Mouse (Mus musculus): ENCODE results near the gene Tgtp2.
A peak's percentile ranks its signal among the peaks of the same experiment; 100 is the strongest.
"Not testable (repeated sequence)": the region's sequence is repeated elsewhere in the genome, so short reads cannot be mapped to it uniquely, and the experiment has no call there.

Gene Tgtp2

DNA sequence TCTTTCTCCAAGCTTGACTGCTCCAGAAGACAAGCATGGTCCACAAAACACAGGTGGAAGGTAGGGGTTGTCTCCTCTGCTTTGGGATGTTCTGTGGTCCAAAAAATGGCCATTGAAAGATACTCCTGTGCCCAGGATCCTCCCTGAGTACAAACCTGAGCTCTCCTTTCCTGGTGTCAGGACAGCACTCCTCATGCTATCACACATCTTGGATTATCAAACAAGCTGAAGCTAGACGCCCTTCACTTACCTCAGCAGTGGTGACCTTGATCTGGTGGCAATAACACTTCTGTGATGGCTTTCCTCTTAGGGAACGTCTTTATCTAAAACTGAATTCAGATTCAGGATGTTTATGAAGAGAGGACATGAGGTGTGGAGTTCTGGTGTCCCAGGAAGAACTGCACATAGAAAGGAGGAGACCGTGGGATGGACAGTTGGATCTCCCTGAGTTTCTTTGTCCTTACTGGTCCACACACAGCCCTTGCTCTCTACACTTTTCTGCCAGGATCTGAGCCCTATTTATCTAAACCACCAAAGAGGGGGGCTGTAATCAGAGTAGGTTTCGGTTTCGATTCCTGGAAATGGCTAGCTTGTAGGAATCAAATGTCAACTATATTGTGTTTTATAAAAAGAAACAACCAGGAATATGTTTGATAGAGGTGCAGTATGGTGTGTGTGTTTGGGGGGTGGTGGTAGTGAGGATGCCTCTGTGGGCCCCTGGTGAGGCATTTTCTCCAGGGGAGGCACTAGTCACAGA lies at the start of gene Tgtp2:
Tgtp2 (minus strand) TSS at position 494 of the 757 bp plus-strand sequence.
- not testable (repeated sequence) for DNase-seq (ENCODE audit: low spot score in 2 of 2)

DNA sequence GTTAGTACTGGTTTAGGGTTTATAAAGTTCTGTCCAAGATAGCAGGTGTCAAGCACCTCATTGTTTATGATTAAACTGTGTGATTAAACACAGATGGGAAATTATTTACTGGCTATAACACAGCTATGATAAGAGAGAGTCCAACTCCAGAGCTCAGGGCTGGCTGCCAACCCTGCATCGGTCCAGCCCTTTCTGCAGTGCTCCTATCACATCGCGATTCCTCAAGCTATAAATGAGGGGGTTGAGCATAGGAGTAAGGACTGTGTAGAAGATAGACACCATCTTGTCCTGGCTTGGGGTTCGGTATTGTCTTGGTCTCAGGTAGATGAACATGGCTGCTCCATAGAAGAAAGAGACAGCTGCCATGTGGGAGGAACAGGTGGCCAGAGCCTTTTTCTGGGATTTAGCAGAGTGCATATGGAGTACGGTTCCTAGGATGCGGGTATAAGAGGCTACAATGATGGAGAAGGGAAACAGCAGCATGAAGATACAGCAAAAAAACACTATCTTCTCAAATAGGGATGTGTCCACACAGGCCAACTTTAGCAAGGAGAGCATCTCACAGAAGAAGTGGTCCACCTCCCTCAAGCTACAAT lies 48.7 kb upstream of the Tgtp2 start:
- DNase-seq (ENCODE audit: low spot score in 2 of 2) = peak in 1 of 2 experiments; percentile 59

DNA sequence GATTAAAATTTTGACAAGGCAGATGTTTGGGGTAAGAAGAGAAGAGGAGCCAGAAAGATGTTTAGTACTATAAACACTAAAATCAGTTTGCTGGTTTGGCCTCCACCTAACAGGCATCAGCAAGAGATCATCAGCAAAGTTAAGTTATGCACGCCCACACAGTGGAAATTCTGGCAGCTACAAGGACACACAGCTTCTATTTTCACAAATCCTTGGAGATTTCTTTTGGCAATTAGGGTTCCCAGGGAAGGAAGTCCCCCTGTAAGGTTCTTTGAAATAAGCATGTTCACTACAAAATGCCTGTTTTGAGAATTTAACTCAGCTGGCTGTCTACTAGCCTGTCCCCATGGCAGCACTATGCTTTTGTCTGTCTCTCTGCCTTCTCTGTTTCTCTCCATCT lies 47.0 kb upstream of the Tgtp2 start:
- peak in 1 of 2 experiments; percentile 13 for DNase-seq (ENCODE audit: low spot score in 2 of 2)

DNA sequence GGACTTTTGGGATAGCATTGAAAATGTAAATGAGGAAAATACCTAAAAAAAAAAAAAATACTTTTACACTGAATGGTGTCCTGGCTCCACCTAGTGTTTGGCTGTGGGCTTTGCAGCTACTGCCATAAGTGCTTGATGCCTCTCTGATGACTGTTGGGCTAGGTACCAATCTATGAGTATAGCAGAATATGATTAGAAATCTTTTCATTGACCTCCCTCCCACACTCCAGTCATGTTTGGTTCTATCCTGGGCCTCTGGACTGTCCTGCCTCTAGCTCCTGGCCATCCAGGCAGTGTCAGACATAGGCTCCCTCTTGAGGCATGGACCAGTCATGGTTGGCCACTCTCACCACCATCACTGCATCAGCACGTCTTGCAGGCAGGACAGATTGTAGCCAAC lies 44.8 kb upstream of the Tgtp2 start:
- DNase-seq (ENCODE audit: low spot score in 2 of 2) = peak in 1 of 2 experiments; percentile 29

DNA sequence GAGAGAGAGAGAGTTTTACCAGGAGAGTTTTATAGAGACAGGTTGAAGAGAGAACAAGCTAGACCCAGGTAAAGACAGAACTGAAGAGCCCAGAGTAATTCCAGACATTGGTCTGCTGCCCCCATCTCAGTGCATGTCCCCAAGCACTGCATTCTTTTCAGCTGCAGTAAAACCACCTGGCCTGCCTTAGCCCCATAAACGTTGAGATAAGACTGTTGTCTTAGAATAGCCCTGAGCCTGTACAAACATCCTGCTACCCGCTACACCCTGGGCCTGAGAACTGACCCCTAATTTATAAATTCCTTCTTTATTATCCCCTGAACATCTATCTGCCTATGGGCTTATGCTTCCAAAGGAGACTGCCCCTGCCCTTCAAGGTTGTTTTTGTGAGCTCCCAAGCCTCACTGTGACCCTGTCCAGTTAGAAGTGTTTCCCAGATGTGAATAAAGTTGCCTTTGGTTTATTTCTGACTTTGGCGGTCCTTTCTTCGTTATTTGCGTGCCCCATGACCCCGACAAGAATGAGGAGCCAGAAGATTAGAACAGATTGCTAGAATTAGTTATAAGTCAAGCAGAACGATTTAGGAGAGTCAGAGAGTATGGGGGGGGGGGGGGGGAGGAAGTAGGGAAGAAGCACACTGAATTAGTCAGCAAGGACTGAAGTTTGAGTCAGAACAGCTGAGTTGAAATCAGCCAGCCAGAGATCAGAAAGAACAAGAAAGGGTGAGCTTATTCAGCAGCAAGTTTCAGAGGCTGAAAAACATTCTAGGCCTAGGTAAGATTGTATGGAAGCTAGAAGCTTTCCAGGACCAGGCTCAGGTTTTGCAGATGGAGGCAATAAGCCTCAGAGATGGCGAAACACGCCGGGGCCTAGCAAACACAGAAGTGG lies 43.9 kb upstream of the Tgtp2 start:
- no peak for DNase-seq (ENCODE audit: low spot score in 2 of 2)

DNA sequence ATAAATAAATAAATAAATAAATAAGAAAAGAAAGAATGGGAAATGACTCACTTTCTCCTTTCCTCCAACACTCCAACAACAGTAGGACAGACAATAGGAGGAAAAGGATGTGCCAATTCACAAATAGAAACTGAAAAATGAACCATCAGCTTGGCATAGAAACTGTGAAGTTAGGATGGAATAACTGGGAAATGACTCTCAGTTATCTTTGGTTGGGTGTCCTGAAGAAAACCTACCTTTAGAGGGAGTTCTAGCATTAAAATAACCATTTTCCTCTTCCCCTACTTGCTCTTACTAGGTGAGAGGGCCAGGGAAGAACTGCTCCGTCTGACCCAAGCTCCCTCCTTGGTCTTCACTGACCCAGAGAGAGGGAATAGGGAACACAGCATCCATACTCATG lies 41.7 kb upstream of the Tgtp2 start:
- no peak for DNase-seq (ENCODE audit: low spot score in 2 of 2)

DNA sequence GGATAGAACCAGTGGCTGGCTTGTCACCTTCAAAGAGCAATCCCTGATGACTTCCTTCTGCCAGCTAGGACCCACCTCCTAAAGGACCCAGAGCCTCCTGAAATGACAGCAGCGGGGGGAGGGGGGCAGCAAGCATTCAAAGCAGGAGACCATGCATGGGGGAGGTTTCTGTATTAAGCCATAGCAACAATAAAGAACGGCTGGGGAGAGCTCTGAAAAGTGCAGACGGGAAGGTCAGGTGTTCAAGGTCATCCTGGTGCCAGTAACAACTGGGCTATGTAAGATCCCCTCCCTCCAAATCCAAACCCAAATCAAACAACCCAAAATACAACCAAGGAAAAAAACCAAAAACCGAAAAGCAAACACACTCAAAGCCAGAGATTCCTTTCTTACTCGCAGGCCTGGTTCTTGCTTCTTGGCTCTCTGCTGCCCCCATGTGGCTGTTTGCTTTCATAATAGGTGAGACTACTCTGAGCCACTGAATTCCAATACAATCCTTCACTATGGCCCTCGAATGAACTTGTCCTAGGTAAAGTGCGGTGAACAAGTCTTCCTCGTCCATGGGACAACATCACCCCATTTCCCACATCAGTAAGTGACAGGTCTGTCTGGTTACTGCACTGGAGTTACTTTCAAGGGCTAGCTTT lies 39.2 kb upstream of the Tgtp2 start:
- peak; percentile 22 to 89 for DNase-seq (ENCODE audit: low spot score in 2 of 2)

DNA sequence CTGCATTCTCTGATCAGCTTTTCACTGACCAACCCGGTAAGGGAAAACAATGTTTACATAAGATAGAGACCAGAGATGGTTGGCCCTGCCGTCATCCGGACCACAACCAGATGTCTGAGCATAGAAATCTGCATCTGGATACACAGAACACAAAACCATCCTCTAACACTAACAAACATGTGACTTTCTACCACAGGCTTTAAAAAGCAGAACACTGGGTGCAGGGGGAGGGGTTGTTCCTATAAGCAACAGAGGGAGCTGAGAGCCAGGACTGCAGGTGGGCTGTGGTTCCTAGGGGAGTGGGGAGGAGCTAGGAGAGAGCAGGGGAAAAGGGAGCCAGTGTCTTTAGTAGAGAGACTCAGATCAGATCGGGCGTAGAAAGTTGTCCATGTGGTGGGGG lies 37.5 kb upstream of the Tgtp2 start:
- no peak for DNase-seq (ENCODE audit: low spot score in 2 of 2)

DNA sequence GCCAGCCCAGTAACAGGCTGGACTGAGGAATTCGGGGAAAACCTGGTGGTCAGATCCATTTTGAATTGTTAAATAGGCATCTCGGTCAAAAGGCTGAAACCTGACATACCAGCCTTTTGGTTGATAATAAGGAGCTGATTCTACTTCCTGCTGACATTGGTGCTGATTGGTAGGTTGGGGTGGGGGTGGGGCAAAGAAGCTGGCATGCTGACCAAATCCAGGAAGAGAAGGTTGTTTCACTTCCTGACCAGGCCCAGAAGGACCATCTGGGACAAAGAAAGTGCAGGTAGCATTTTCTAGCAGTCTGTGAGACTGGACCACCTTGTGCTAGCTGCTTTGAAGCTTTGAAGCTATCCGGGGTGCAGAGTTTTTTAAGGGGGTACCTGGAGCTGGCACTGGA lies 36.4 kb upstream of the Tgtp2 start:
- DNase-seq (ENCODE audit: low spot score in 2 of 2) = no peak

DNA sequence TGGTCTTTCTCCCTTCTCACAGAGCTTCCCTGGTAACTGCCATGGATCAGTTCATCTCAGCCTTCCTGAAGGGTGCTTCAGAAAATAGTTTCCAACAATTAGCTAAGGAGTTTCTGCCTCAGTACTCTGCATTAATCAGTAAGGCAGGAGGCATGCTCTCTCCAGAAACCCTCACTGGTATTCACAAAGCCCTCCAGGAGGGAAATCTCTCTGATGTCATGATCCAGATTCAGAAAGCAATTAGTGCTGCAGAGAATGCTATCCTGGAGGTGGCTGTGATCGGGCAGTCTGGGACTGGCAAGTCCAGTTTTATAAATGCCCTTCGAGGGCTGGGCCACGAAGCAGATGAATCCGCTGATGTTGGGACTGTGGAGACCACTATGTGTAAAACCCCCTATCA lies 31.4 kb upstream of the Tgtp2 start:
- DNase-seq (ENCODE audit: low spot score in 2 of 2) = no peak

DNA sequence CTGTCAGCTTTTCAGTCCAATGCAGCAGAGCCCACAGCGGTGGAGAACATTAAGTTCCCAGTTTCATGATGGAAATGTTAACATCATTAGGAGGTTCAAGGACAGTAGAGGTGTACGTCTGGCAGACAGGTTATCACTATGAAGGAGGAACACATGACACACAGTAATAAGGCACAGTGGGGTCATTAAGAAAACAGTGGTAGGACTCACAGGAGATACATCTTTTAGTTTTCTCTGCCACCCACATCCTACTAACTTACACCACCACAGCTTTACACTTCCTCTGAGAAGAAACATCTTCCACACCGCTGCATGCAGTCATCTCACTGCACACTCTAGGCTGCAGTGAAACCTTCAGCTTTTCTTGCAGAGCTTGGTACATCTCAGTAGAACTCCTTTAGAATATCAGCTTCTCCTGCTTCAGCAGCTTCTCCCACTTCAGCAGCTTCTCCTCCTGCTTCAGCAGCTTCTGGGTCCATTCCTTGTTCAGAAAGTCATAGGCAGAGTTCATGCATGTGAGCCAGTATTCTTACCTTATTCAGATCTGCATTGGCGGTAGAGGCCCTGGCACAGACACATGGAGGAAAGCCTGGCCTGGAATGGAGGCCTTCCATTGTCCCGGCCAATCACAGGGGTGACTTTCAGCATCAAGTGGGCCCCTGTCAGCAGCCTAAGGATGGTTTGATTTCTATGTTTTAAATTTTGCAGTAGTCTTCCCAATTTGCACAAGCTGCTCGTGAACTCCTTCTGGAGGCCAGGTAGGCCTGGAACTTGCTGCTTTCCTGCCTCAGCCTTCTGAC lies 30.1 kb upstream of the Tgtp2 start:
- no peak for DNase-seq (ENCODE audit: low spot score in 2 of 2)

DNA sequence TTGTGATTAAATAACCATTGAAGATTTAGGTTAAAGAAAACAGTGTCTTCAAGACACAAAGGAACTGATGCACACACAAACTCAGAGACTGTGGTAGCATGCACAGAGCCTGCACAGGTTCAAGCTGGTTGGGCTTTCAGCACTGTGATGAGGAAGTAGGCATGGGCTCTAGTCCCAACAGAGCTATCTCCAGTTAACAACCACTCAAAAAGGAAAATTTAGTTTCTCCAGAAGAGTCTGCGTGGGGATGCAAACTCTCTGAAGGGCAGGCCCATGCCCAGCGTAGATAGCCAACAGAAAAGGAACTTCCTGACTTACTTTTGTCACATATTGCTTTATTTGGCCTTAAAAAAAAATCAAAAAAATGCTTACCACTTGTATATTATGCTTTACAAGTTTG lies 28.8 kb upstream of the Tgtp2 start:
- no peak for DNase-seq (ENCODE audit: low spot score in 2 of 2)

DNA sequence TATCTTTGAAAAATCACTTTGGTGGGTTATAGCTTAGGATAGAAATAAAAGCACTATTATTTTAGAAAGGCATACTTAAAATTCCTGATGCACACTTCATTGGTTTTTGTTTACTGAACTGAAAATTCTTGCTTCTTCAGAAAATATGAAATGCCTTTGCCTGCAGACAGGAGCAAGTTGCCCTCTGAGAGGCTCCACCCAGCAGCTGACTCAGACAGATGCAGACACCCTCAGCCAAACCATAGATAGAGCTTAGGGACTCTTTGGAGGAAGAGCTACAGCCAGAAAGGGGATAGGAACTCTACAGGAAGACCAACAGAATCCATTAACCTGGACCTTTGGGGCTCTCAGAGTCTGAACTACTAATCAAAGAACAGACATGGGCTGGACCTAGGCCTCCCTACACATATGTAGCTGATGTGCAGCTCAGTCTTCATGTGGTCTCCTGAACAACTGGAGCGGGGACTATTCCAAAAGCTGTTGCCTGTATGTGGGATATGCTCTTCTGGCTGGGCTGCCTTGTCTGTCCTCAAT lies 28.1 kb upstream of the Tgtp2 start:
- no peak for DNase-seq (ENCODE audit: low spot score in 2 of 2)

DNA sequence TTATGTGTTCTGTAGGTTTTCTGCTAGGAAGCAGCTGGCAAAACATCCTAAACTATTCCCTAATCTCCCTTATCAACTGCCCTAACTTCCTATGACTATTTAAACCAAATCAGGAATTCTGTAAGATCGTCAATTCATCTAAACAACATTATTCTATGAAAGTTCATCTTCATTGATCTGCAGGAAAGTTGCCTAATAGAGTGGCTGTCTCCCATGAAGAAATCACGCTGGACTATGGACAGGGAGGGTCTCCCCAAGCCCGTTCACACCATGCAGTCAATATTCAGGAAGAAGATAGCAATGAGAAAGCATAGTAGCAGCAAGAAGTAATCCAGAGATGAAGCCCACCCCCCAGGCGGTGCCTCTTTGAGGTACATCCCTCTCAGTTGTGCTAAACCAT lies 27.2 kb upstream of the Tgtp2 start:
- DNase-seq (ENCODE audit: low spot score in 2 of 2) = no peak

DNA sequence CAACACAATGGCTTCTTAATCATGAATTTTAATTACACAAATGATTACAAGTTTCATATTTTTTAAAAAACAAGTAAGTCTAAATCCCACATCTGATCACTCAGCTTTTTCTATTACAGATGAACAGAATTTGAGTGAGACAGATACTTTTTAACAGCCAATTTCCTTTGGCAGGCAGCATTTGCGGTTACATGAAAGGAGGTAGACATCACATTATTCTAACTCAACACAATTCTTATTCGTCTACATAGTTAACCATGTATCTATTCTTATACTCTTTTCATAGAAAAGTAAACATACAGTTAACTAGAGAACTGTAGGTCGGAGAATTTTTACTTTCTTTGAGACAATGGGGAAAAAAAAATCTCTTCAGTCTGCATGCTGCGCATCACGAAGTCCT lies 26.5 kb upstream of the Tgtp2 start:
- DNase-seq (ENCODE audit: low spot score in 2 of 2) = no peak

DNA sequence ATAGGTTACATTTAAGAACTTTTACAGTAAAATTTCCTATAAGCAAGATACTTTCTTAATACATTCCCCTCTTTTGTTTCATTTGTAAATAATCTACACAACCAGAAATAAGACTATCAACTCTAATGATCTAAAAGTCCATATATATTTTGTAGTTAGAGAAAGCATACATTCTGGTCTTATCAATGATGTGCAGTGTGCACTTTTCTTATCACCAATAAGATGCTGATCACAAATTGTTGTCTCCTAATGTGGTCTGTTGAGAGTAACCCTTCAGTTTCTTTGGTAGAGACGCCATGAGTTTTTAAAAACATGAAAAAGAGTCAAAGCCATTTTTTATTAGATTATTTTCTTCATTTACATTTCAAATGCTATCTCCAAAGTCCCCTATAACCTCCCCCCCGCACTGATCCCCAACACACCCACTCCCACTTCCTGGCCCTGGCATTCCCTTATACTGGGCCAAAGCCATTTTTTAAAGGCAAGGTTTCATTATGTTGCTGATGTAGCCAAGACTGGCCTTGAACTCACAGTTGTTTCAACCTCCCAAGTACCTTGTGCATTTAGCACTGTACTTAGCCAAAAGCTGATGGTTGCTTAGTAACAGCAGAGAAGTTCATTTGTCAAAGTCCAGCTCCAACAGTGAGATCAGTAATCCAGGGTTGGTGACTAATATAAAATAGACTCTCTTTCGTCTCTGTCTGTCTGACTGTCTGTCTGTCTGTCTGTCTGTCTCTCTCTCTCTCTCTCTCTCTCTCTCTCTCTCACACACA lies 25.9 kb upstream of the Tgtp2 start:
- DNase-seq (ENCODE audit: low spot score in 2 of 2) = no peak

DNA sequence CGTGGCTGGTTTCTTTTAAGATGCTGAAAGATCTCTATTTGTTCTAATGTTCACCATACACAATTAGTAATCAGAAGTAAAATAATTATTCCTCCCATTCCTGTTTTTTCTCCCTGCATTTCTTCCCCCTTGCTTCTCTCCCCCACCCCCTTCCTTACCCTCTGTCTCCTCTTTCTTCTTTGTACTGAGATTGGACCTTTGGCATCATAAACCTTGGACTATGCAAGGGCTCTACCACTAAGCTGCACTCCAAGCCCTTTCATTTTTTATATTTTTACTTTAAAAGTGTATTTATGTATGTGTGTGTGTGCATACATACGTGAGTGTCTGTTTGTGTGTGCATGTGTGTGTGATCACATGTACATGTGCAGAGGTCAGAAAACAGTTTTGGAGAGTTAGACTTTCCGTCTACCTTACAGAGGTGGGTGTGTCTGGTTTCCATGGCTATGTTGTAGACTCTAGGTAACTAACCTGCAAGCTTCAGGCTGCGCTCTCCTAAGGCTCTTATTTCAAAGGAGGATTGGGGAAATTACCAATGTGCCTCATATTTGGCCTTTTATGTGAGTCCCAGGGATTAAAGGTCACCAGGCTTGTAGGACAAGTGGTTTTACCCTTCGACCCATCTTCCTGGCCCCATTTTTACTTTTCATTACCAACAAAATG lies 25.1 kb upstream of the Tgtp2 start:
- no peak for DNase-seq (ENCODE audit: low spot score in 2 of 2)

DNA sequence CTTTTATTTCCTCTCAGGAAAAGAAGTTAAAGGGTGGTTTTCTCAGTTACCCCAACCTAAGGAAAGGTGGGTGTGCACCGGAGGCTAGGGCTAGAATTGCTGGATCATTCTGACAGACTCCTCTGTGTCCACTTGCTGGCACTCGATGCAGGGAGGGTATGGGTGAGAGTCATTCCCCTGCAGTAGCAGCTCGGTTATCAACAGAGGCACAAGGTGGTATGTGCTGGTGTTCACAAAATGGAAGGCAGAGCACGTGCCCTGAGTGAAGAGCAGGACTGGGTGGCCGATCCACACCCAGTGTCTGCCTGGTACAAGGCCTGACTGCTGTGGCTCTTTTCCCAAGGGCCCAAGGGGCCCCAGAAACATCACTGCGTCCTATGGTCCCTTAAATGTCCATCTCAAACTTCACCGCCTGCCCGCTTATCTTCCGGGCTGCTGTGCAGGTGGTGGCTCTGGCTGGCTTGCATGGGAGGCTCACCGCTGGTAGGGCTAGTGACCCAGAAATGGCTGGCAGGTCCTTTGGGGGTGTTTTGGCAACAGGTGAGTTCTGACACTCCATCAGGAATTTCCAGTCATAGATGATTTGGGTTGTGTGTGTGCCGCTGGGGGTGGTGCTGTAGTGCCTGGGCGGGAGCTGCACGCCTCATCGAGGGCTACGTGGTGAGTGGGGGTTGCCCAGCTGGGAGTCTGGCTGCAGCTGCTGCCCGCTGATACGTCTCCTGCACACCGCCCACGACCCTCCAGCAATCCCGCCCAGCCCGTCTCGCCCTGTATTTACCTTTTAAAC lies 24.0 kb upstream of the Tgtp2 start:
- no peak for DNase-seq (ENCODE audit: low spot score in 2 of 2)

DNA sequence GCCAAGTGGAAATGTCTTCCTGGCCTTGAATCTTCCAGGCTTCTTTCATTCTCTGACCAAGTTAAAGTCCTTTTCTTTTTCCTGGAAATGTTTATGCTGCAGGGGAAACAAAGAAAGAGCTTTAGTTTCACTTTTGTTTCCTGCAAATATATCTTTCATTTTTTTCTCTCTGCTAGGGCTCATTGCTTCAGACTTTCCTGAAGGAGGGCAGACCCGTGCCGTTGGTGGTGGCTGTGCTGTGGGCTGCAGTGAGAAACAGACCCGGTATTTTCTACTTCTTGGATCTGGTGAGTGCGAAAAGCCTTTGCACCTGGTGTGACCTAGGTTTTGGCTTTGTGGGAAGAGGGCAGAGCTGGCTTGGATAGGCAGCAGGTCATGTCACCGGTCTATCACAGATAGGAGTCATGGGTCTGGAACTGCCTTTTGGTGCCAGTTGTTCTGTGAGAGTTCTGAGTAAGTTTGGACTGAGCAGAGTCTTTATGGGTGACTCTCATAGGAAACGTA lies 22.9 kb upstream of the Tgtp2 start:
- DNase-seq (ENCODE audit: low spot score in 2 of 2) = no peak

Data from left cerebral cortex, adult 9 months (tissue).